Mouse (Mus musculus) bone marrow, adult 2 months (tissue): ENCODE results near the gene Scgb3a1. TPM values are rescaled to one million over a fixed set of nuclear protein-coding genes. Genes with fewer than 3 reads are reported as not detected.

Experiments
- H3K27ac ChIP-seq: fragments of 200-500 bp; 2 replicates; pipeline ENCODE4 v1.5.1; 2012; ENCODE audit warnings: low read depth, mild to moderate bottlenecking, control low read depth, inconsistent platforms, low read length; ENCODE audit not compliant: control insufficient read depth, poor library complexity, insufficient read depth
- H3K4me1 ChIP-seq: fragments of 200-500 bp; 2 replicates; pipeline ENCODE4 v1.6.1; 2011; ENCODE audit warnings: low read length; ENCODE audit not compliant: control insufficient read depth, insufficient read depth
- H3K4me3 ChIP-seq: fragments of 200-500 bp; replicated peaks from 2 replicates; pipeline ENCODE3; 2011; ENCODE audit warnings: mild to moderate bottlenecking, low read depth, low read length, control low read depth; ENCODE audit not compliant: control insufficient read depth
- CTCF ChIP-seq: fragments of 200-500 bp; IDR thresholded peaks from 2 replicates; pipeline ENCODE4 v1.5.1; 2011; ENCODE audit warnings: low read length, control low read depth; ENCODE audit not compliant: control insufficient read depth, insufficient read depth
- POLR2A ChIP-seq: fragments of 200-500 bp; IDR thresholded peaks from 2 replicates; pipeline ENCODE4 v1.6.1; 2011; ENCODE audit warnings: low read depth, mild to moderate bottlenecking, control low read depth, low read length, borderline replicate concordance; ENCODE audit not compliant: control insufficient read depth
- WGBS: fragments of 180-500 bp; shearing (Covaris S2); methylation state at CpG from one replicate; pipeline ENCODE4 v1.1.7; 2018; 5-methylcytosine and 5-hydroxymethylcytosine counted together
- polyA plus RNA-seq: library from polyadenylated mRNA; stranded (reverse); fragments of >200 nt; gene quantifications from 2 replicates; pipeline ENCODE4 v1.2.4, GENCODE M21; 2011; ENCODE audit warnings: low replicate concordance; ENCODE audit not compliant: missing spikeins, insufficient read depth, insufficient read length

Gene Scgb3a1
- polyA plus RNA-seq, 1 experiment, result not detected

GRCm38 (mm10) chr11:49665462-49665861, 2.1 kb downstream of the Scgb3a1 start:
- 54% methylated on average over 4 of the region's 4 CpGs for WGBS
- H3K27ac ChIP-seq, result no peak overlapping the region
- TF ChIP-seq POLR2A (no peak), CTCF (no peak)
- no peak overlapping the region for H3K4me3 ChIP-seq
- H3K4me1 ChIP-seq, result peaks cover 2% of the 10 kb centered on the region

GRCm38 (mm10) chr11:49673433-49673832, 10.0 kb downstream of the Scgb3a1 start:
- WGBS, result 85% methylated on average over 3 of the region's 3 CpGs
- no peaks in the 10 kb centered on the region for H3K4me1 ChIP-seq
- TF ChIP-seq POLR2A (no peak), CTCF (no peak)
- H3K27ac ChIP-seq, result no peak overlapping the region
- H3K4me3 ChIP-seq, result no peak overlapping the region

- Histone ChIP-seq H3K27ac (no peak overlapping the region), H3K4me3 (no peak overlapping the region), H3K4me1 (no peaks in the 10 kb centered on the region)
- WGBS, result 94% methylated on average over 12 of the region's 12 CpGs
- TF ChIP-seq CTCF (no peak), POLR2A (no peak)
These were observed 21.0 kb downstream of the Scgb3a1 start for GRCm38 (mm10) chr11:49684237-49684973.

GRCm38 (mm10) chr11:49695013-49695412, 31.6 kb downstream of the Scgb3a1 start:
- H3K4me3 ChIP-seq, result no peak overlapping the region
- H3K27ac ChIP-seq, result no peak overlapping the region
- 90% methylated on average over 3 of the region's 3 CpGs for WGBS
- no peaks in the 10 kb centered on the region; the same call in 1 of the 2 replicates for H3K4me1 ChIP-seq
- TF ChIP-seq CTCF (no peak), POLR2A (no peak)

- Histone ChIP-seq H3K4me1 (no peaks in the 10 kb centered on the region; the same call in 1 of the 2 replicates), H3K27ac (no peak overlapping the region), H3K4me3 (no peak overlapping the region)
- TF ChIP-seq POLR2A (no peak), CTCF (no peak)
- WGBS, result 94% methylated on average over 2 of the region's 2 CpGs
These were observed 32.3 kb downstream of the Scgb3a1 start for GRCm38 (mm10) chr11:49695695-49696094.

- H3K4me3 ChIP-seq, result no peak overlapping the region
- 64% methylated on average over 2 of the region's 2 CpGs for WGBS
- no peaks in the 10 kb centered on the region; the same call in 1 of the 2 replicates for H3K4me1 ChIP-seq
- TF ChIP-seq POLR2A (no peak), CTCF (no peak)
- no peak overlapping the region for H3K27ac ChIP-seq
These were observed 33.1 kb downstream of the Scgb3a1 start for GRCm38 (mm10) chr11:49696472-49696871.

GRCm38 (mm10) chr11:49697779-49698178, 34.4 kb downstream of the Scgb3a1 start:
- no peak for TF ChIP-seq CTCF
- no peak for TF ChIP-seq POLR2A
- 75% methylated on average over 5 of the region's 5 CpGs for WGBS
- H3K27ac ChIP-seq, result no peak overlapping the region

GRCm38 (mm10) chr11:49699079-49699478, 35.7 kb downstream of the Scgb3a1 start:
- H3K4me1 ChIP-seq, result no peaks in the 10 kb centered on the region; the same call in 1 of the 2 replicates
- TF ChIP-seq POLR2A (no peak), CTCF (no peak)
- 93% methylated on average over 1 of the region's 1 CpGs for WGBS
- no peak overlapping the region for H3K27ac ChIP-seq
- H3K4me3 ChIP-seq, result no peak overlapping the region

More at GRCm38 (mm10) chr11:49697779-49698178, 34.4 kb downstream of the Scgb3a1 start:
- Histone ChIP-seq H3K4me3 (no peak overlapping the region), H3K4me1 (no peaks in the 10 kb centered on the region; the same call in 1 of the 2 replicates)
